Mouse (Mus musculus) forebrain, embryonic 16.5 days (tissue): ENCODE data around the gene Gm13289. TPM values are rescaled to one million over a fixed set of nuclear protein-coding genes. Genes with fewer than 3 reads are reported as not detected.
A peak's percentile ranks its signal among the peaks of the same experiment; 100 is the strongest.
"Not testable (repeated sequence)": the region's sequence is repeated elsewhere in the genome, so short reads cannot be mapped to it uniquely, and the experiment has no call there.

Experiments used
- ATAC-seq: fragments of 200-750 bp; cut with Nextera tagmentation; 2 replicates; pipeline ENCODE4 v1.8.0; 2017; ENCODE audit warnings: mild to moderate bottlenecking, moderate library complexity
- H3K27ac ChIP-seq: fragments of 300-500 bp; sonication (generic); 2 replicates; pipeline ENCODE4 v1.5.1; 2014; ENCODE audit warnings: low read length, control low read depth
- H3K27me3 ChIP-seq: fragments of 300-500 bp; sonication (generic); replicated peaks from 2 replicates; pipeline ENCODE4 v1.6.1; 2014; ENCODE audit warnings: low read length; ENCODE audit not compliant: control insufficient read depth, insufficient read depth
- H3K36me3 ChIP-seq: fragments of 300-500 bp; sonication (generic); 2 replicates; pipeline ENCODE4 v1.6.1; 2014; ENCODE audit not compliant: control insufficient read depth, insufficient read depth
- H3K4me1 ChIP-seq: fragments of 300-500 bp; sonication (generic); replicated peaks from 2 replicates; pipeline ENCODE4 v1.6.1; 2014; ENCODE audit warnings: low read length; ENCODE audit not compliant: control insufficient read depth, insufficient read depth
- H3K4me2 ChIP-seq: fragments of 300-500 bp; sonication (generic); 2 replicates; pipeline ENCODE4 v1.6.1; 2014; ENCODE audit warnings: mild to moderate bottlenecking, low read length, control low read depth
- H3K4me3 ChIP-seq: fragments of 300-500 bp; sonication (generic); replicated peaks from 2 replicates; pipeline ENCODE4 v1.5.1; 2014; ENCODE audit warnings: mild to moderate bottlenecking, low read length, control low read depth
- H3K9ac ChIP-seq: fragments of 300-500 bp; sonication (generic); replicated peaks from 2 replicates; pipeline ENCODE4 v1.6.1; 2014; ENCODE audit warnings: low read depth, low read length, control low read depth
- H3K9me3 ChIP-seq: fragments of 300-500 bp; sonication (generic); 2 replicates; pipeline ENCODE4 v1.6.1; 2016; ENCODE audit warnings: low read length; ENCODE audit not compliant: control insufficient read depth
- WGBS: fragments of 180-500 bp; shearing (Covaris S2); extraction: QIAGEN DNeasy Blood & Tissue Kit; methylation state at CpG from one replicate; pipeline ENCODE4 v1.1.7; 2014; 5-methylcytosine and 5-hydroxymethylcytosine counted together
- polyA plus RNA-seq: library from polyadenylated mRNA; unstranded; fragments of >200 nt; fragmentation: Nextera tagmentation; extraction: Ambion mirVana; gene quantifications from 2 replicates; pipeline ENCODE4 v1.2.1, GENCODE M21; 2015

The Gm13289 gene
- polyA plus RNA-seq, 1 experiment from 2014 or later: not detected

DNA sequence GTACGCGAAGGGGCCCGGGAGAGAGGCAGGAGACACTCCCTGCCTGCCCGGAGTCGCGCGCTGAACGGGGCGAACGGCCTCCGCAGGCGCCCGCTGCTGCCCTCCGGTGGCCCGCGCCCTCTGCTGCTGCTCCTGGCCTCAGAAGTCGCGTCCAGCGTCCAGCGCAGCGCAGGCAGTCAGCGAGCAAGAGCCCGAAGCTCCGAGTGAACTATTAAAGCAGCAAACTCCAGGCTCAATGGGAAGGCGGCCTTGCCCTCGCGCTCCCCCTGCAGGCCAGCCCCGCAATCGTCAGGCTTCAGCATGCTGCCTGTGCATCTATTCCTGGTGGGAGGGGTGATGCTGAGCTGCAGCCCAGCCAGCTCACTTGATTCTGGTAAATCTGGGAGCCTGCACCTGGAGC lies 2.8 kb downstream of the Gm13289 start, which contains the start of gene Gm13272:
Gene Gm13272 (plus strand): TSS at position 301 of the 400 bp plus-strand sequence.
- not testable (repeated sequence) for H3K9ac ChIP-seq, H3K4me2 ChIP-seq, H3K9me3 ChIP-seq, H3K4me3 ChIP-seq, H3K27ac ChIP-seq, H3K4me1 ChIP-seq, H3K36me3 ChIP-seq, ATAC-seq, H3K27me3 ChIP-seq
- WGBS: no CpG with 5 or more reads among the region's 29 CpGs

DNA sequence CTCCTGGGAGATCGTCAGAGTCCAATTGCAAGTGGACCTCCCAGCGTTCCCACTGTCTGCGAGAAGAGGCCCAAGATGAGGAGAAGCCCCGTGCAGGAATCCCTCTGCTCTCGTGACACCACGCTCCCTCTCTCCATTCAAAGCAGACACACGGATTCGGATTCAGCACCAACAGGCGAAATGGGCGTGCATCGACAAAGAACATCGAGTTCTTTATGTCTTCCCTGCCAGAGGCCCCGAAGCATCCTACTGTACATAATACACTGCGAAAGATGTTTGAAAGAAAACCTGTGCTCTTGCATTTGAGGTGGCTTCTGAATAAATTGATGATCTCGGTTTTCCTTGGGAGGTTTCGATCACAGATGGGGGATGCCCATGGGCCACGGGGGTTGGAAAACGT lies 3.6 kb downstream of the Gm13289 start:
- H3K4me1 ChIP-seq, H3K4me2 ChIP-seq, H3K36me3 ChIP-seq, H3K27me3 ChIP-seq, ATAC-seq, H3K27ac ChIP-seq, H3K9me3 ChIP-seq, H3K4me3 ChIP-seq, H3K9ac ChIP-seq: not testable (repeated sequence)
- 52% methylated on average over 14 of the region's 18 CpGs for WGBS

DNA sequence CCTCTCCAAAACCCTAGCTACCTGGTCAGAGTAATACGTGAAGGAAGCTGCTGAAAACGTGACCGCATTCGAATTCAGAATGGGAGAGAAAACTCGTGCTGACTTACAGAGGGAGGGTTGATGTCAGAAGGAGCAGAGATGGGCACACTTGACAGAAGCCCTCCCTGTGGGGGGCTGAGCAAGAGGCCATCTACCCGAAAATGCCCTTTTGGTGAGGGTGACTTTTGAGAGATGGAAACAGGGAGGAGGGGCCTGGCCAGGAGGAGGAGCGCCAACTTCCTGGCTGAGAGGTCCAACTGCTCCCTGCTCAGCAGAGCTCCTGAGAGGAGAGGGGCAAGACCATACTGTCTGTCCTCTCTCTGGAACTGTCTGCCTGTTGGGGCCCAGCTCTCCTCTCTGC lies 5.1 kb downstream of the Gm13289 start, which contains the start of gene Ifnz:
Gene Ifnz (plus strand): TSS at position 301 of the 400 bp plus-strand sequence.
- WGBS: 36% methylated on average over 3 of the region's 7 CpGs
- H3K4me2 ChIP-seq: peak within 1 kb of the TSS; percentile 39; the same call in 1 of the 2 replicates
- H3K27ac ChIP-seq, H3K4me1 ChIP-seq, H3K9ac ChIP-seq, ATAC-seq, H3K27me3 ChIP-seq, H3K36me3 ChIP-seq, H3K4me3 ChIP-seq, H3K9me3 ChIP-seq: not testable (repeated sequence)

DNA sequence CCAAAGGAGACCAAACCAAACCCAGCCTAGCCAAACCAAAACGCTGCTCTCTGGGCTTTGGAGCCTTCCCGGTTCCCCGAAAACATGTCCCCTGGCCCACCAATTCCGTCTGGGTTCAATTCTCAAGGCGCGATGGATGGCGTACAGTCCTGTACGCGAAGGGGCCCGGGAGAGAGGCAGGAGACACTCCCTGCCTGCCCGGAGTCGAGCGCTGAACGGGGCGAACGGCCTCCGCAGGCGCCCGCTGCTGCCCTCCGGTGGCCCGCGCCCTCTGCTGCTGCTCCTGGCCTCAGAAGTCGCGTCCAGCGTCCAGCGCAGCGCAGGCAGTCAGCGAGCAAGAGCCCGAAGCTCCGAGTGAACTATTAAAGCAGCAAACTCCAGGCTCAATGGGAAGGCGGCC lies 5.6 kb downstream of the Gm13289 start:
- H3K4me3 ChIP-seq, H3K9ac ChIP-seq, H3K4me1 ChIP-seq, H3K9me3 ChIP-seq, ATAC-seq, H3K27me3 ChIP-seq, H3K36me3 ChIP-seq, H3K27ac ChIP-seq: not testable (repeated sequence)
- peak overlapping the region; percentile 39; the same call in 1 of the 2 replicates for H3K4me2 ChIP-seq
- WGBS: 2% methylated on average over 9 of the region's 31 CpGs

DNA sequence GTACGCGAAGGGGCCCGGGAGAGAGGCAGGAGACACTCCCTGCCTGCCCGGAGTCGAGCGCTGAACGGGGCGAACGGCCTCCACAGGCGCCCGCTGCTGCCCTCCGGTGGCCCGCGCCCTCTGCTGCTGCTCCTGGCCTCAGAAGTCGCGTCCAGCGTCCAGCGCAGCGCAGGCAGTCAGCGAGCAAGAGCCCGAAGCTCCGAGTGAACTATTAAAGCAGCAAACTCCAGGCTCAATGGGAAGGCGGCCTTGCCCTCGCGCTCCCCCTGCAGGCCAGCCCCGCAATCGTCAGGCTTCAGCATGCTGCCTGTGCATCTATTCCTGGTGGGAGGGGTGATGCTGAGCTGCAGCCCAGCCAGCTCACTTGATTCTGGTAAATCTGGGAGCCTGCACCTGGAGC lies 8.7 kb downstream of the Gm13289 start, which contains the start of gene Gm13276:
Gene Gm13276 (plus strand): TSS at position 301 of the 400 bp plus-strand sequence.
- H3K27ac ChIP-seq, H3K4me2 ChIP-seq, H3K9ac ChIP-seq, ATAC-seq, H3K9me3 ChIP-seq, H3K4me3 ChIP-seq, H3K4me1 ChIP-seq, H3K36me3 ChIP-seq, H3K27me3 ChIP-seq: not testable (repeated sequence)
- WGBS: no CpG with 5 or more reads among the region's 27 CpGs

DNA sequence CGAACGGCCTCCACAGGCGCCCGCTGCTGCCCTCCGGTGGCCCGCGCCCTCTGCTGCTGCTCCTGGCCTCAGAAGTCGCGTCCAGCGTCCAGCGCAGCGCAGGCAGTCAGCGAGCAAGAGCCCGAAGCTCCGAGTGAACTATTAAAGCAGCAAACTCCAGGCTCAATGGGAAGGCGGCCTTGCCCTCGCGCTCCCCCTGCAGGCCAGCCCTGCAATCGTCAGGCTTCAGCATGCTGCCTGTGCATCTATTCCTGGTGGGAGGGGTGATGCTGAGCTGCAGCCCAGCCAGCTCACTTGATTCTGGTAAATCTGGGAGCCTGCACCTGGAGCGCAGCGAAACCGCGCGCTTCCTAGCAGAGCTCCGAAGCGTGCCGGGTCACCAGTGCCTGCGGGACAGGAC lies 11.7 kb downstream of the Gm13289 start, which contains the start of gene Gm13277:
Gene Gm13277 (plus strand): TSS at position 231 of the 400 bp plus-strand sequence.
- not testable (repeated sequence) for H3K9ac ChIP-seq, H3K4me2 ChIP-seq, H3K4me1 ChIP-seq, H3K27ac ChIP-seq, H3K4me3 ChIP-seq, ATAC-seq, H3K36me3 ChIP-seq, H3K27me3 ChIP-seq, H3K9me3 ChIP-seq
- WGBS: 0% methylated on average over 1 of the region's 28 CpGs

DNA sequence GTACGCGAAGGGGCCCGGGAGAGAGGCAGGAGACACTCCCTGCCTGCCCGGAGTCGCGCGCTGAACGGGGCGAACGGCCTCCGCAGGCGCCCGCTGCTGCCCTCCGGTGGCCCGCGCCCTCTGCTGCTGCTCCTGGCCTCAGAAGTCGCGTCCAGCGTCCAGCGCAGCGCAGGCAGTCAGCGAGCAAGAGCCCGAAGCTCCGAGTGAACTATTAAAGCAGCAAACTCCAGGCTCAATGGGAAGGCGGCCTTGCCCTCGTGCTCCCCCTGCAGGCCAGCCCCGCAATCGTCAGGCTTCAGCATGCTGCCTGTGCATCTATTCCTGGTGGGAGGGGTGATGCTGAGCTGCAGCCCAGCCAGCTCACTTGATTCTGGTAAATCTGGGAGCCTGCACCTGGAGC lies 14.5 kb downstream of the Gm13289 start, which contains the start of gene Gm13278:
Gene Gm13278 (plus strand): TSS at position 301 of the 400 bp plus-strand sequence.
- H3K27ac ChIP-seq, H3K36me3 ChIP-seq, H3K4me3 ChIP-seq, H3K4me2 ChIP-seq, ATAC-seq, H3K27me3 ChIP-seq, H3K9ac ChIP-seq, H3K4me1 ChIP-seq, H3K9me3 ChIP-seq: not testable (repeated sequence)
- WGBS: no CpG with 5 or more reads among the region's 28 CpGs

DNA sequence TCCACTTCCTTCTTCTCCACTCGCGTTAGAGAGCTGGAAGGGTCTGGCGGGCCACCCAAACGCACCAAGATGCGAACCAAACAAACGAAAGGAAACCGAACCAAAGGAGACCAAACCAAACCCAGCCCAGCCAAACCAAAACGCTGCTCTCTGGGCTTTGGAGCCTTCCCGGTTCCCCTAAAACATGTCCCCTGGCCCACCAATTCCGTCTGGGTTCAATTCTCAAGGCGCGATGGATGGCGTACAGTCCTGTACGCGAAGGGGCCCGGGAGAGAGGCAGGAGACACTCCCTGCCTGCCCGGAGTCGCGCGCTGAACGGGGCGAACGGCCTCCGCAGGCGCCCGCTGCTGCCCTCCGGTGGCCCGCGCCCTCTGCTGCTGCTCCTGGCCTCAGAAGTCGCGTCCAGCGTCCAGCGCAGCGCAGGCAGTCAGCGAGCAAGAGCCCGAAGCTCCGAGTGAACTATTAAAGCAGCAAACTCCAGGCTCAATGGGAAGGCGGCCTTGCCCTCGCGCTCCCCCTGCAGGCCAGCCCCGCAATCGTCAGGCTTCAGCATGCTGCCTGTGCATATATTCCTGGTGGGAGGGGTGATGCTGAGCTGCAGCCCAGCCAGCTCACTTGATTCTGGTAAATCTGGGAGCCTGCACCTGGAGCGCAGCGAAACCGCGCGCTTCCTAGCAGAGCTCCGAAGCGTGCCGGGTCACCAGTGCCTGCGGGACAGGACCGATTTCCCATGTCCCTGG lies 17.4 kb downstream of the Gm13289 start, which contains the start of gene Gm13275:
Gene Gm13275 (plus strand): TSS at position 552 of the 740 bp plus-strand sequence.
- 0% methylated on average over 6 of the region's 52 CpGs for WGBS
- H3K36me3 ChIP-seq, H3K4me2 ChIP-seq, H3K4me1 ChIP-seq, H3K27ac ChIP-seq, H3K9ac ChIP-seq, H3K27me3 ChIP-seq, H3K9me3 ChIP-seq, H3K4me3 ChIP-seq, ATAC-seq: not testable (repeated sequence)

DNA sequence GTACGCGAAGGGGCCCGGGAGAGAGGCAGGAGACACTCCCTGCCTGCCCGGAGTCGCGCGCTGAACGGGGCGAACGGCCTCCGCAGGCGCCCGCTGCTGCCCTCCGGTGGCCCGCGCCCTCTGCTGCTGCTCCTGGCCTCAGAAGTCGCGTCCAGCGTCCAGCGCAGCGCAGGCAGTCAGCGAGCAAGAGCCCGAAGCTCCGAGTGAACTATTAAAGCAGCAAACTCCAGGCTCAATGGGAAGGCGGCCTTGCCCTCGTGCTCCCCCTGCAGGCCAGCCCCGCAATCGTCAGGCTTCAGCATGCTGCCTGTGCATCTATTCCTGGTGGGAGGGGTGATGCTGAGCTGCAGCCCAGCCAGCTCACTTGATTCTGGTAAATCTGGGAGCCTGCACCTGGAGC lies 20.4 kb downstream of the Gm13289 start, which contains the start of gene Gm13279:
Gene Gm13279 (plus strand): TSS at position 301 of the 400 bp plus-strand sequence.
- H3K4me2 ChIP-seq, H3K27me3 ChIP-seq, H3K9ac ChIP-seq, H3K36me3 ChIP-seq, ATAC-seq, H3K9me3 ChIP-seq, H3K4me1 ChIP-seq, H3K4me3 ChIP-seq, H3K27ac ChIP-seq: not testable (repeated sequence)
- WGBS: no CpG with 5 or more reads among the region's 28 CpGs
